Mouse (Mus musculus) kidney, adult 2 months (tissue): Measurements from ENCODE around the gene Pbrm1.

Experiments used
- CTCF ChIP-seq: fragments of 200-500 bp; conservative IDR thresholded peaks from 2 replicates; pipeline ENCODE4 v1.5.1; 2011; ENCODE audit warnings: low read depth, mild to moderate bottlenecking, control low read depth, low read length, moderate library complexity, mixed read lengths; ENCODE audit not compliant: insufficient read depth, insufficient read length
- POLR2A ChIP-seq: fragments of 200-500 bp; IDR thresholded peaks from one replicate; pipeline ENCODE4 v1.6.1; 2011; ENCODE audit warnings: low read depth, low read length, control low read depth

DNA sequence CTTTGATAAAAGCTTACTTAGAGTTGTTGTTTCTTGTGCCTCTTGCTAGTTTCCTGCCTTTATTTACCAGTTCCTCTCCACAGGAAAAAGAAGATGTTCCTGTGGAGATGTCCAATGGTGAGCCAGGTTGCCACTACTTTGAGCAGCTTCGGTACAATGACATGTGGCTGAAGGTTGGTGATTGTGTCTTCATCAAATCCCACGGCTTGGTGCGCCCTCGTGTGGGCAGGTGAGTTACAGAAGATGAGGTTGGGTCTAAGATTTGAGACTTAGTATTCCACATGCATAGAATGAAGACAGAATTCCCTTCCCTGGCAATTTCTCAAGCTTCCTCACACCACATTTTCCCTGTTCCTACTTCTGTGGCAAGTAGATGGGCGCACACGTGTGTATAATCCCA, 68.5 kb downstream of the Pbrm1 start:
- TF ChIP-seq CTCF, result peak; percentile 67
- TF ChIP-seq POLR2A, result no peak
